Mouse (Mus musculus) erythroblast, embryonic 14.5 days (primary cell): Measurements from ENCODE around the gene Ckap5.

Experiments used
- GATA1 ChIP-seq: IDR thresholded peaks from 2 replicates; pipeline ENCODE4 v1.6.1; 2012; ENCODE audit warnings: low read length, inconsistent platforms, mixed read lengths
- TAL1 ChIP-seq: IDR thresholded peaks from 3 replicates; pipeline ENCODE4 v1.6.1; 2012; ENCODE audit warnings: low read length, inconsistent platforms, mixed read lengths

- TF ChIP-seq TAL1 (no peak), GATA1 (no peak)
Observed at GRCm38 (mm10) chr2:91636229-91636628, 109.7 kb downstream of the Ckap5 start, which contains the start of gene F2.
